Mouse (Mus musculus): Measurements from ENCODE around the gene Otud3. TPM values are rescaled to one million over a fixed set of nuclear protein-coding genes. Genes with fewer than 3 reads are reported as not detected.

Gene Otud3
- total RNA-seq (2021): 10 to 100 TPM; 15.7 to 17.2 TPM
- long read RNA-seq, experiment 1, transcript Otud3-201 (8 exons, 1,668 nt): major isoform, 6 of 6 reads
- long read RNA-seq, experiment 1, partial matches to known transcripts: 0 of 6 reads
- long read RNA-seq, experiment 1, other reads (novel, unspliced or antisense): 0 of 6 reads
- long read RNA-seq, experiment 2, transcript Otud3-201 (8 exons, 1,668 nt): major isoform, 11 of 15 reads
- long read RNA-seq, experiment 2, partial matches to known transcripts: 2 of 15 reads
- long read RNA-seq, experiment 2, other reads (novel, unspliced or antisense): 2 of 15 reads

DNA sequence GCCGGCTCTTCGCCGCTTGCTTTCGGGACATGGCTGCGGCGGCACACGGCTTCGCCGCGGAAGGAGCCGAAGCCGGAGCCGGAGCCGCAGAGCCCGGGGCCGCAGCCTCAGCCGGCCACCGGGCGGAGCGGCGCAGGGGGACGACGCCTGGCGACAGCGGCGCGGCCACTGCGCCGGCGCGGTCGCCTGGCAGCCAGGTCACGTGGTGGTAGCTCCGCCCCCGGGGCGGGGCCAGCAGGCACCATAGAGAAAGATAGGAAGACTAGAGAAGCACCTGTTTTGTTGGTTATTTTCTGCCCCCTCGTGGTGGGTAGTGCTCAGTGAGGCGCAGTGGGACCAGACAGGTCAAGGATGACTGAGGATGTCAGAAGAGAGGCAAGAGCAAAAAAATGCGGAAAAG is at the start of gene Otud3:
Otud3 (minus strand) TSS at position 149 of the 400 bp plus-strand sequence.
- Histone ChIP-seq H3K4me3 (peak within 1 kb of the TSS; percentile 90), H3K27ac (peak within 1 kb of the TSS; percentile 88)
- peak; percentile 96 for DNase-seq
- peak; percentile 75 for TF ChIP-seq CTCF (IDR thresholded peaks at IDR 0.05)
- intact Hi-C loops (cut with DNase I): loop anchor here (5.0 kb wide), 1 partner anchor 59 kb away; the partner anchor contains the start of gene Tmco4

- Histone ChIP-seq H3K27ac (no peak overlapping the region), H3K4me3 (no peak overlapping the region)
- no peak for TF ChIP-seq CTCF (IDR thresholded peaks at IDR 0.05)
- intact Hi-C loops (cut with DNase I): no loop called here
- DNase-seq: no peak
Measured at GRCm38 (mm10) chr4:138962719-138963118, 49.0 kb upstream of the Otud3 start.

- no peak for TF ChIP-seq CTCF (IDR thresholded peaks at IDR 0.05)
- H3K27ac ChIP-seq: no peak overlapping the region; the same call in 1 of the 2 replicates
- DNase-seq: no peak
- H3K4me3 ChIP-seq: no peak overlapping the region
- intact Hi-C loops (cut with DNase I): no loop called here
Measured at GRCm38 (mm10) chr4:138959926-138960325, 46.2 kb upstream of the Otud3 start.

DNA sequence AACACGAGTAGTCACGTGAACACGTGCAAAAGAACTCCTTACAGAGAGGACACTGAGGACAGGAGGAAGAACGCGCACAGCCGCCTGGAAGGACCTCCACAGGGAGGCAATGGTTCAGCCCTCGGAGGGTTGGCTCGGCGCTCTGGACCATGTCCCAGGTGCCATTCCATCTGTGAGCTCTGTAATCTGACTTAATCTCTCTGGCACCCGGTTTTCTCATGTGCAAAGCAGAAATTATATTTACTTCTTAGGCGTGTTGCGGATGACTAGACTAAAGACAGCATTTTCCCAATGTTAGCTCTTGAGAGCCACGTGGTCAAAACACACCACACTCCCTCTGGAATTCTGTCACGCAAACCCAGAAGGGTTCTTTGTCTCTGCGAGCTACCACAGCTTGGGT is 45.4 kb upstream of the Otud3 start:
- intact Hi-C loops (cut with DNase I): no loop called here
- peak; percentile 53 for DNase-seq

GRCm38 (mm10) chr4:138958612-138959011 is 44.9 kb upstream of the Otud3 start:
- peak; percentile 62 for DNase-seq
- Histone ChIP-seq H3K27ac (peak overlapping the region; percentile 35; the same call in 1 of the 2 replicates), H3K4me3 (no peak overlapping the region)
- intact Hi-C loops (cut with DNase I): no loop called here
- no peak for TF ChIP-seq CTCF (IDR thresholded peaks at IDR 0.05)

More for the DNA sequence above, 45.4 kb upstream of the Otud3 start:
- no peak for TF ChIP-seq CTCF (IDR thresholded peaks at IDR 0.05)
- H3K4me3 ChIP-seq: no peak overlapping the region
- peak overlapping the region; percentile 35; the same call in 1 of the 2 replicates for H3K27ac ChIP-seq

DNA sequence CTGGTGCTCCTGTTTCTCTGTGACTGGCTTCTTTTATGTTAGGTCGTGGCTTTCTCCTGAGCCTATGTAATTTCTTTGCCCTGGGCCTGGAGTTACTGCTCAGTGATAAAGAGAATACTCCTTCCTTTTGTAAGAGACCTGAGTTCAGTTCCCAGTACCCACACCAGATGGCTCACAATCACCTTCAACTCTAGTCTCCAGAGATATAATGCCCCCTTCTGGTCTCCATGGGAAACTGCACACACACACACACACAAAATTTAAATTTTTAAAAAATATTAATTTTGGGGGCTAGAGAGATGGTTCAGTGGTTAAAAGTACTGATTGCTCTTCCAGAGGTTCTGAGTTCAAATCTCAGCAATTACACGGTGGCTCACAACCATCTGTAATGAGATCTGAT is 34.5 kb upstream of the Otud3 start:
- DNase-seq: no peak
- no peak overlapping the region for H3K4me3 ChIP-seq
- intact Hi-C loops (cut with DNase I): no loop called here
- TF ChIP-seq CTCF (IDR thresholded peaks at IDR 0.05): no peak
- H3K27ac ChIP-seq: no peak overlapping the region

DNA sequence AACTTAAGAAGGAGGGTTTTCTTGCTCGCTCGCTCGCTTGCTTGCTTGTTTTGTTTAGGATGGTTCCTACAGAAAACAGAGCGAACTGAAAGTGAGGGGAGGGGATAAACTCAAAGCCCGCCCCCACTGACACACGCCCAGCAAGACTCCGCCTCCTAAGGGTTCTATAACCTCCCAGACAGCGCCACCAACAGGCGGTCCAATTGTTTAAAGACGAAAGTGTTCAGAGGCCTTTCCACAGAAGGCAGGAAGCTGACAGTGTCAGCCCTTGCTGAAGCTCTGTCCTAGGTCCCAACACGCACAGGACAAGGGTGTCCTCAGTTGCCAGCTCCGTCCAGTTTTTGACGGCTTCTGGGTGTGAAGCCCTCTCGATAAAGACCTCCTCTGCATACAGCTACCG is 30.0 kb upstream of the Otud3 start:
- H3K4me3 ChIP-seq: peak overlapping the region; percentile 66
- intact Hi-C loops (cut with DNase I): loop anchor here (5.0 kb wide), 1 partner anchor 39 kb away; no protein-coding TSS in a partner anchor
- DNase-seq: peak; percentile 85
- TF ChIP-seq CTCF (IDR thresholded peaks at IDR 0.05): peak; percentile 61
- peak overlapping the region; percentile 85 for H3K27ac ChIP-seq

DNA sequence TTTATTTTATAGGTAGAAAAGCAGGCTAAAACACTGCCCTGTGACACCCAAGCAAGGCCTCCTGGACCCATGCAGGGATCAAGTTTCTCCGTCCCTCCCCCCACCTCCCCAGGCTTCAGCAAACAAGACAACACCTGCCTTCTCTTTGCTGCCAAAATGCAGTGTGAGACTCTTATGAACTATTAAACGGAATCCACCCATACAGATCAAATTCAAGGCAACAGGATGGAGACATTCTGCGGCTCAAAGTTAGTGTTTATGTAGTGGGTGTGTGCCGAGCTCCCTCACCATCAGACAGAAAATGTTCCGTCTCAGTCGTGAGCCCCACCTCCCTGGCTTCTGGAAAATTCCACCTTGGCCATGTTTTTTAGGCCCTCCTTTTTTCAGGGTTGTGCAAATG is 28.2 kb upstream of the Otud3 start:
- Histone ChIP-seq H3K4me3 (no peak overlapping the region), H3K27ac (peak overlapping the region; percentile 77)
- no peak for TF ChIP-seq CTCF (IDR thresholded peaks at IDR 0.05)
- intact Hi-C loops (cut with DNase I): loop anchor here (5.0 kb wide), 1 partner anchor 40 kb away; no protein-coding TSS in a partner anchor
- peak; percentile 31 for DNase-seq

GRCm38 (mm10) chr4:138941401-138941800 is 27.7 kb upstream of the Otud3 start:
- peak overlapping the region; percentile 77 for H3K27ac ChIP-seq
- intact Hi-C loops (cut with DNase I): loop anchor here (5.0 kb wide), 1 partner anchor 41 kb away; no protein-coding TSS in a partner anchor

DNA sequence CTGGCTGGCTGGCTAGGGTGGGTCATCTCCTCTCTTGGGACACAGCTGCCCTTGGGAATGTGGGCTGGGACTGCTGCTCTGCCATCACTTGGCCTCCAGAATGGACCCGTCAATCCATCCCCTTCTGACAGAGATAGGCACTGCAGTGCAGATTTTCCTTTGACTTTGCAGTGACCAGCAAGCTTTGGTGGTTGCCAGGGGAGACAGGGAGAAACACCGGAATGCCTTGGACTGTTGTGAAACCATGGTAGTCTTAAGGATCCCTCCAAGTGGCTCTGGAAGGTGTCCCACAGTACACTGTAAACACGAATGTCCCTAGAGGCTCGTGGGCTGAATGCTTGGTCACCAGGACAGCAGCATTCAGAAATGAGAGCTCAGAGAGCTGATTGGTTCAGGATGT is 25.7 kb upstream of the Otud3 start:
- no peak overlapping the region for H3K4me3 ChIP-seq
- intact Hi-C loops (cut with DNase I): loop anchor here (2.0 kb wide), 1 partner anchor 17 kb away; no protein-coding TSS in a partner anchor
- TF ChIP-seq CTCF (IDR thresholded peaks at IDR 0.05): no peak
- 0 out of 2 replicates have a peak overlapping the region, but pooled peaks have one; percentile 5 for H3K27ac ChIP-seq
- DNase-seq: peak; percentile 22

More at GRCm38 (mm10) chr4:138941401-138941800, 27.7 kb upstream of the Otud3 start:
- H3K4me3 ChIP-seq: no peak overlapping the region
- no peak for DNase-seq
- no peak for TF ChIP-seq CTCF (IDR thresholded peaks at IDR 0.05)

- intact Hi-C loops (cut with DNase I): loop anchor here (2.0 kb wide), 1 partner anchor 16 kb away; no protein-coding TSS in a partner anchor
- no peak for TF ChIP-seq CTCF (IDR thresholded peaks at IDR 0.05)
- DNase-seq: no peak
- H3K27ac ChIP-seq: no peak overlapping the region
- no peak overlapping the region for H3K4me3 ChIP-seq
Measured at GRCm38 (mm10) chr4:138938495-138939269, 24.9 kb upstream of the Otud3 start.

GRCm38 (mm10) chr4:138934456-138935145 is 20.9 kb upstream of the Otud3 start:
- no peak overlapping the region for H3K4me3 ChIP-seq
- intact Hi-C loops (cut with DNase I): no loop called here
- no peak for TF ChIP-seq CTCF (IDR thresholded peaks at IDR 0.05)
- no peak overlapping the region for H3K27ac ChIP-seq
- DNase-seq: no peak
